15 mouse cellular contexts compared by ENCODE assay signal in the genomic region with DNA sequence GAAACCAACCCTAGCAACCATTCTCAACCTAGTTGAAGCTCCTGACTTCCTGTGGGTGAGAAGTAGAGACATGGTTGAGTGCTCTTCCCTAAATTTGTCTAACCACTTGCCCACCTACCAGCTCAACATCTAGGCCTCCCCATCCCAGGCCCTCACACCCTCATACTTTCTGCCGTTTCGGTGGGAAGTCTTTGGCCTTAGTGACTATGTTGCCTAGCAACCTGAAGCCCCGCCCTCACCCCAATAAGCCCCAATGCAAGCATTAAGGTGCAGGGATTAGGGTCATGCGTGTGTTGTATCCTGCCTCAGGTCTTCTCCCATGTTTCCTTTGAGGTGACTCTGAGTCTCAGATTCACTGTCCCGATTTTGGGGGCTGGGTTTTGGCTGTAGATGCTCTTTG. TPM values are rescaled to one million over a fixed set of nuclear protein-coding genes. Genes with fewer than 3 reads are reported as not detected.
DNase-seq lines count a peak whose midpoint lies in the region; TF ChIP-seq lines count a peak whose summit lies in the region.
"Had no signal": no experiment of that assay in that cellular context is flagged by ENCODE, and none has a peak within 500 bp of the region (broad histone marks: within the 10 kb centered on the region; RNA-seq: fewer than 3 reads in every experiment).

A gene (minus strand): TSS at position 202 of the 400 bp plus-strand sequence.

- H3K36me3 ChIP-seq in E14TG2a.4 (ENCODE audit: insufficient read depth, low read length) = no peaks in the 10 kb centered on the region
- no peaks in the 10 kb centered on the region for H3K36me3 ChIP-seq in splenic B cell, adult 2 months (ENCODE audit: control insufficient read depth, insufficient read depth, low read length, poor library complexity, severe bottlenecking)
- H3K36me3 ChIP-seq: embryonic facial prominence, embryonic 12.5 days; heart, embryonic 13.5 days; hindbrain, embryonic 15.5 days had no signal

- peaks cover 31% of the 10 kb centered on the region for H3K4me1 ChIP-seq in E14TG2a.4 (replicated peaks; ENCODE audit: low read depth, low read length)

- peaks cover 38% of the 10 kb centered on the region for H3K27me3 ChIP-seq in E14TG2a.4 (ENCODE audit: insufficient read depth, low read length)
- no peaks in the 10 kb centered on the region for H3K27me3 ChIP-seq in splenic B cell, adult 2 months (ENCODE audit: control insufficient read depth, insufficient read depth, low read length, poor library complexity, severe bottlenecking)
- H3K27me3 ChIP-seq: embryonic facial prominence, embryonic 12.5 days; hindbrain, embryonic 15.5 days had no signal

- H3K4me3 ChIP-seq in E14TG2a.4 (replicated peaks; ENCODE audit: low read length) = peak within 1 kb of the TSS; percentile 76
- H3K4me3 ChIP-seq: embryonic facial prominence, embryonic 12.5 days; forebrain, embryonic 13.5 days; heart, embryonic 13.5 days; hindbrain, embryonic 15.5 days had no signal

- TF ChIP-seq CTCF in E14TG2a.4 (conservative IDR thresholded peaks at IDR 0.05; ENCODE audit: low read length) = no peak

- peak; percentile 74 for DNase-seq in heart, adult 11 months
- DNase-seq in heart, adult 8-10 months (ENCODE audit: low spot score) = no peak
- peak; percentile 52 to 59 for DNase-seq in B cell, adult 2 months
- DNase-seq in splenic B cell, adult 2 months (ENCODE audit: low read depth, low spot score) = peak; percentile 53
- DNase-seq in right cerebral cortex, adult 18-20 months = no peak
- no peak for DNase-seq in liver
- DNase-seq: adrenal gland, adult 8-10 months; adrenal gland, postnatal 36 days; gastrocnemius, postnatal 10 days; heart, postnatal 36 days had no signal

- H3K9me3 ChIP-seq in E14TG2a.4 (ENCODE audit: low read length) = no peaks in the 10 kb centered on the region
- H3K9me3 ChIP-seq: embryonic facial prominence, embryonic 12.5 days; forebrain, embryonic 13.5 days; heart, embryonic 13.5 days; hindbrain, embryonic 15.5 days had no signal

RNA-seq across cellular contexts. Expression of the gene that starts here (rescaled TPM):
- total RNA-seq in heart, adult 8-10 months (2022) = not detected
- total RNA-seq: adrenal gland, adult 8-10 months; adrenal gland, postnatal 36 days; gastrocnemius, postnatal 10 days; heart, postnatal 36 days had no signal

Comparison
In these comparisons a context has a peak if more than half of its experiments do, and no peak if none do; other contexts are left out.
1. DNase-seq: peak in heart, adult 11 months (single experiment), B cell, adult 2 months (2 of 2) and splenic B cell, adult 2 months (single experiment); none in heart, adult 8-10 months (single experiment), right cerebral cortex, adult 18-20 months (single experiment) and liver (single experiment).